Mouse (Mus musculus) adrenal gland, adult (tissue): Measurements from ENCODE around the gene Tmem221.

Experiments used
- DNase-seq, 2 experiments: peaks; one replicate each; pipeline ENCODE4 v3.0.0; 2022 to 2023; ENCODE audit warnings: low spot score in 1 of 2; ENCODE audit not compliant: inconsistent age in 2 of 2

The Tmem221 gene

GRCm38 (mm10) chr8:71513018-71513754 is 45.5 kb downstream of the Tmem221 start:
- DNase-seq, result no peak

- DNase-seq, result peak in 1 of 2 experiments; percentile 64
These were observed 47.0 kb downstream of the Tmem221 start, which contains the start of gene Plvap for GRCm38 (mm10) chr8:71511644-71512043. Gene Plvap, minus strand, starts transcription at chr8:71511752.

GRCm38 (mm10) chr8:71509316-71509715 is 49.4 kb downstream of the Tmem221 start:
- no peak for DNase-seq

GRCm38 (mm10) chr8:71507589-71508104 is 51.0 kb downstream of the Tmem221 start:
- peak; percentile 78 to 92 for DNase-seq

GRCm38 (mm10) chr8:71505979-71506378 is 52.7 kb downstream of the Tmem221 start:
- DNase-seq, result peak in 1 of 2 experiments; percentile 73

GRCm38 (mm10) chr8:71505326-71505725 is 53.3 kb downstream of the Tmem221 start:
- DNase-seq, result no peak

GRCm38 (mm10) chr8:71504349-71504748 is 54.3 kb downstream of the Tmem221 start:
- DNase-seq, result peak in 1 of 2 experiments; percentile 70
